Mouse (Mus musculus) naive thymus-derived CD4-positive, alpha-beta T cell, adult 2 months (primary cell): ENCODE data around the gene Fggy.

ENCODE experiments used
- DNase-seq: peaks from one replicate; pipeline ENCODE4 v3.0.0-alpha.2; 2011; ENCODE audit warnings: low read depth

Gene Fggy

DNA sequence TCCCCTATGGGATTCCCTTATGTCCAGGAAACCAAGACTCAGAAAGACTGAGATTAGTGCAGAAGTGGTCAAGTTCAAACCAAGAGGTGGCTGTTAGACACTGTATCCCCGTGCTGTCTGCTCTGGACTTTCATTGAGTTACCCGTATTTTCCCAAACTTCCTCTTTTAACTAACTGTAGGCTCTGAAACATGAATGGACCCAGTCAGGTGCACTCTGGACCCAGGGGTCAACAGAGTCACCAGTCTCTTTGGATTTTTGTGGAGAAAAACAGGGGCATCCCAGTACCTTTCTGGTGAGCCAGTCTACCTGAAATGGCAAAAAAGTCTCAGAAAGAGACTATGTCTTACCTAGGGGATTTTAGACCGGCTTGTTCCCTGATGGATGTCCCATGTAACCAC, 33.6 kb downstream of the Fggy start:
- DNase-seq: no peak

DNA sequence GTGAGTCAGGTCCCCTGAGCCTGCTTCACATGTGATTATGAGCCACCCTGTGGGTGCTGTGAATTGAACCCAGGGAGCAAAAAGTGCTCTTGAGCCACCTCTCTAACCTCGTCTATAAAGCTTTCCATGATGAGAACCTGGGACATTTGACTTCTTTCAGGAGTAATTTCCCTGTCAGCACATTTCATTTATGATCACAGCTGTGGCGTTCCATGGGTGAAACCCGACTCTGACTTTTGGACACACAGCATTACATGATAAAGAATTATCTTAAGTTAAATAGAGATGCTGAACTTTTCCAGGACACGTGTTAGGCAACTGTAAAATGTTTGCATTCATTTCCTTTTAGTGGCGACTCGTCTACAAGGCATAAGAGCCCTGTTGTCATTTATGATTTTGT, 39.9 kb downstream of the Fggy start:
- no peak for DNase-seq

DNA sequence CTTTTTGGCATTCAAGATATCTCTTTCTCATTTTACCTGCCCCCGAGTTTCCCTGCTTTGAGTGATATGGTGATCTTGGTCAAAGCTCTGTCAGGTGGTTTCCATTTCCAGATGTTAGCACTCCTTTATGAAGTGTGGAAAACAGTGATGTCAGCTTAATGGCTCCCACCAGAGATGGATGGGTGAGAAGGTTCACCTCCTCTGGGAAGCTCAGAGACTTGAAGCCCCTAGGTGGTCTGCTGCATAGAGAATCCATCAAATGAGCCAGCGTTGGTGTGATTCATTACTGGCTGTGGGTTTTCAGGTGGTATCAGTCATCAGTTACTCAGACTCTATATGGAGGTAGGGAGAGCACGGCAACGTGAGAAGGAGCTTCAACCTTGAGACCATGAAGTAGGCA, 44.5 kb downstream of the Fggy start:
- no peak for DNase-seq

GRCm38 (mm10) chr4:95603254-95603653, 45.9 kb downstream of the Fggy start:
- DNase-seq: no peak

GRCm38 (mm10) chr4:95610663-95611062, 53.4 kb downstream of the Fggy start:
- DNase-seq: no peak

GRCm38 (mm10) chr4:95611390-95611789, 54.1 kb downstream of the Fggy start:
- DNase-seq: no peak

DNA sequence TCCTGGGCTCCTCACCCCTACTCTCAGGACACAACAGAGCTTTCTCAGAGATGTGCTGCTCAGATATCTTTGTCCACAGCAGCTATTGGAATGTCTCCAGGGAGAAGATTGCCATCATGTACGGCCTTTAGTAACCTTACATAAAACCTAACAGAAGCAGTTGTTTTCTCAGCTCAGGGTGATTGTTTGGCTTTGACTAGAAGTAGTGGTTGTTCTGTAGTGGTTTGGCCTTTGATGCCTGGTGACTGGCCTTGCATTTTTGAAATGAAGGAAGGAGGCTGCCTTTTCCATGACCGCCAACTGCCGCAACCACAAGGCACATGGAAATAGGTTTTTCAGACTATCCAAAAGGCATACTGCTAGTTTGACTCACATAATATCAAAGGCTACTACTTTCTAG, 63.7 kb downstream of the Fggy start:
- DNase-seq: no peak

GRCm38 (mm10) chr4:95624696-95625095, 67.4 kb downstream of the Fggy start:
- DNase-seq: no peak

DNA sequence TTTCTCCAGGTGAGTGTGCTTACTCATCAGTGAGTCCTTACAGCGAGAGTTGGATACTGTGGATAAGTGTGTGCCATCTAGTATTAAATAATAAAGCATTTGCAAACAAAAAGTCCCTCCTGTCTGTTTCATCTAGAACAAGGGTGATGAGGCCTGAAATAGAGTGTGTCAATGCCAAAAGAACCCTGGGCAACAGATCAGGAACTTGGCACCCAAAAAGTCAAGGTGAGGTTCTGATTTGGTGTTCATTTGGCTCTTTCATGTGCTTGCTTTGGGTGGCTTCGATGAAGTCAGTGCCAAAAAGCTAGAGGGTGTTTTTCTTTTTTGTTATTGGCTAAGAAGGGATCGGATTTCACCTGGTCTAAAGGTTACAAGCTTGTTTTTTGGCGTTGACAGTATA, 68.3 kb downstream of the Fggy start:
- DNase-seq: no peak

DNA sequence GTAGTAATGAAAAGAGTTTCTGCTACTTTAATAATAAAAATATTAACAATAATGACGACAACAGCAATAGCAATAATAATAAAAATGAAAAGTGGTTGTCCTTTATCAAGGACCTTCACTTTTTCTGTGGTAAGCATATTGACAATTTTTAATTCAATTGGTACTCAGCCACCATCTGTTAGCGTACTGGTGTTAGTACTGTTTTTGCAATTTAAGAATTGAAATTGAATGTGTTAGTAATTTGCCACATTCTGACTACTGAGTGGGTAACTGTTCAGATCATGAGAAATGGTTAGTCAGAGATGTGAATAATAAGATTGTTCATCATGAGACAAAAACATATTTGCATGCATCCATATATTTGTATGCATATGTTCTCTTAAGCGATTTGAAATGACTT, 68.9 kb downstream of the Fggy start:
- no peak for DNase-seq

DNA sequence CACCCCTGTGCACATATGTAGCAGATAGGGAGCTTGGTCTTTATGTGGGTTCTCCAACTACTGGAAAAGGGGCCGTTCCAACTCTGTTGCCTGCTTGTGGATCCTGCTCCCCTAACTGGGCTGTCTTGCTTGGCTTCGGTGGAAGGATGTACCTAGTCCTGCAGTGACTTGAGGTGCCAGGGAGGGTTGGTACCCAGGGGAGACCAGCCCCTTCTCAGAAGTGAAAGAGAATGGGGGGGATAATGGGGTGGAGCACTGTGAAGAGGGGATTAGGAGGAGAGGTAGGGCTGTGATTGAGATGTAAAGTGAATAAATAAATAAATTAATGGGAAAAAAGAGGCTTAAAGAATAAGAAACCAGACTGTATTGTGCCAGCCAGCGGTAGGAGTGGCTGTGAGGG, 77.6 kb downstream of the Fggy start:
- no peak for DNase-seq

- DNase-seq: no peak
Observed at GRCm38 (mm10) chr4:95636937-95637749, 79.8 kb downstream of the Fggy start.

DNA sequence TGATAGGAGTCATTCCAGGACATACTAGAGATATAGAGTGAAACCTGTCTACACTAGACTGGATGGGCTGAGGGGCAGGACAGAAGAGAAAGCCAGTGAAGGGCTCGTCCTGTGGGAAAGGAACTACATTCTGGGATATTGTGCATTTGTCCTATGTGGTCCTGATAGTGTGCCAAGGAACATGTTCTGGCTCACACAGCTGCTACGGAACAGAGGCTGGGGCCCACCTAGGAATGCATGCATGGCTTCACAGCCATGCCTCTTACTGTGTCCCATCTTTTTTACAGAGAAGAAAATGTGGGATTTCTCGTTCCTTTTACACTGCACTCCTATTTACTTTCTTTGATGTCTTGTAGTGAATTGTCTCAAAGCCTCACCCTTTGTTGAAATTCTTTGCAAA, 80.8 kb downstream of the Fggy start:
- DNase-seq: no peak

- no peak for DNase-seq
Observed at GRCm38 (mm10) chr4:95640831-95641230, 83.5 kb downstream of the Fggy start.

DNA sequence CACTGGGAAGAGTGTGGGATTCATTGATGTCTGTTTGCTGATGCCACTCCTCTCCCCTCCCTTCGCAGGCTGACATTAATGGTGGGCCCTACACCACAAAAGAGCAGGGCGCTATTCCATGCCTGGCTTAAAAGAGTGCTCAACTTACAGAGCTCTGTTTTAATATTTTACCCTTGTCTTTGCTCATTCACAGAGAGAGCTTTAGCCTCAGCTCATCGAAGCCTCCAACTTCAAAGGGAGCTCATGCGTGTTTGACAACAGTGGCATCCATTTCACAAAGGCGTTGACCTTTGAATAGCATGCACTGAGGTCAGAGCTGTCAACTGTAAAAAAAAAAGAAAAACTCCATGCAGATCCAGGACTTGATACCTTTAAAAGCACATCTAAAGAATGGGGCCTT, 86.7 kb downstream of the Fggy start:
- DNase-seq: no peak

DNA sequence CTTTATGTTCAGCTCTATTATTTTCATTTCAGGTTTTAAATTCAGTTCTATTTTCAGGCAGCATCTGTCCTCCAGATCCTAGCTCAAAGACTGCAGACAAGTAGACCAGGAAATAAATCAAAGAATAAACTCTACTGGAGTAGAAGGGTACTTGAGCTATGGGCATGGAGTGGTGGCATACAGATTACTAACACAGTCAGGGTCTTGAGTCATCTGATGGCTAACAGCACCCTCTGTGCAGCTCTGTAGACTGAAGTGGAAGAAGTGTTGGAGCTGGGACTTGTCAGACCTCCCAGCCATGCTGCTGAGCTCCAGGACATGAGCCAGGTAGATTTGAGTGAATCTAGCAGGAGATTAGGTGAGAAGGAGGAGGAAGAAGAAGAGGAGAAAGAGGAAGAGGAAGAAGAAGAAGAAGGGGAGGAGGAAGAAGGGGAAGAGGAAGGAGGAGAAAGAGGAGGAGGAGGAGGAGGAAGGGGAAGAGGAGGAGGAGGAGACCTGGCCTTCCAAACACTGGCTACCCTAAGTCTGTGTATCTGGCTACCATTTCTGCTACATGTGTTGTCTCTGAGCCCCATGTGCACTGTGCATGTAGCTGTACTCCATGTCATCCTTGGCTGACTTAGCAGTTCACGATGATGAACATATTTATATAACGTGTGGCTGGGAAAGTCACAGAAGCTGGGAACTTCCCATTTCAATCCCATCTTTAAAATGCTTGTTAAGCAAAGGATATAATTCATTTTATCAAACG, 91.7 kb downstream of the Fggy start:
- DNase-seq: no peak

DNA sequence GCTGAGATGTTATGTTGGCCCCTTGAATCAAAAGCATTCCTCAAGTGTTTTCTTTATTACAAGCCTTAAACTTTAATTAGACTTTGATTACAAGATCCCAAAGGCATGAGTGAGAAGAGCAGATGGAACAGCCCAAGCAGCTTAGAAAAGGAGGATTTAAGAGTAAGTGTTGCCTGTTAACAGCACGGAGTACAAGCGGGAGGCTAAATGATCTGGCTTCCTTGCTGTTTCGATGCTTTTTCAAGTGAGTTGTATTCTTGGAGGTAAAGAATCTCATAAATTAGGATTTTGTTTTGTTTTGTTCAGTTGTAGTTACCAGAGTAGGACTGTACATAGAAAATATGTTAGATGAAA, 92.2 kb downstream of the Fggy start:
- no peak for DNase-seq

DNA sequence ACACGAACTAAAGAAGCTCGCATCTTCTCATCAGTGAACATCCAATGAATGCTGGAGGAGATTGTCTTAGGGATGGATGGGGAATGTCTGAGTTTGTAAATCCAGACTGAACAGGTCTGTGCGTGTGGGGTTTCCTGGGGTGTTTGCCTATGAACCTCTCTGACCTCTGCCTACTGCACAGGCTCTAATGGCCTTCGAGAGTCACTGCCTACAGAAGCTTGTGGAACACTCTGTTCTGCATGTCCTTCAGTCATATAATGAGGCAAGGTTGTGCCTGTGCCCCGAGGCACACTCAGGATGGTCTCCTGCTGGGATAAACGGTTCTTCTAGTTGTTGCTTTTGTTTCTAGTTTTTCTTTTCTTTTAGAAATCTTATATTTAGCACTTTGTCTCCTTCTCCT, 92.7 kb downstream of the Fggy start:
- DNase-seq: no peak

DNA sequence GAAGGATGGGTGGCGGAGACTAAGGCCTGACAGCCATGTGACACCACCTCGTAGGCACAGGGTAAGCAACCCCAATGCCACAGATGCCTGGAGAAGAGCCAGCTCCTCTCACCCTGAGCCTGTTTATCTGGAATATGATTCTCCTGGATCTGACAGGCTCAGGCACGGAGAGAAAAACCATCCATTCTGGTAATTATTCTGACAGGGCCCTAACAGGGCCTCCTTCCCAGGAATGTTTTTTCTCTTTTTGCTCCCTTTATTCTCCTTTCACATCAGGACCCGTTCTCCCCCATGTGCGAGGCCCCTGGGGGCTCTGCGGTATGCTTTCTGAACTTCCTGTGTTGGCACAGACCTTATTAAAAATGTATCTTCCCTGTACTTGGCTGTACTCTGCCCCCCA, 94.7 kb downstream of the Fggy start:
- DNase-seq: no peak

GRCm38 (mm10) chr4:95653296-95653912, 96.1 kb downstream of the Fggy start:
- DNase-seq: no peak

DNA sequence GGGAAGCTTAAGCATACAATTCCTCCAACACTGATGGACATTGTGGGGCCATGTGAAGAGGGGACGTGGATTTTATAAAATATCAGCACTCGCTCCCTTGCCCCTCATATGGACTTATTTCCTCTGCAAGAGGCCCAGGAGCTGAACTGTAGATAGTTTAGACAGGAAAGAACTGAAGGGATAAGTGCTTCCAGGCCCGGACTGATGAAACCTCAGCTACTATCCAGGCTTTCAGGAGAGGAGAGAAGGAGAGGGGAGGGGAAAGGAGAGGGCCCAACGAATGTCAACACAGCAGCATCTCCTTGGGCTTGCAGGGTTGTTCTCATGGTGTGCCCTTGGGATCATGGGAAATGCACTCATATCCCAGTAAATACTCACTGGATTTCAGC, 96.6 kb downstream of the Fggy start:
- no peak for DNase-seq

GRCm38 (mm10) chr4:95659024-95659423, 101.7 kb downstream of the Fggy start:
- peak; percentile 3 for DNase-seq

- no peak for DNase-seq
Observed at GRCm38 (mm10) chr4:95663596-95663995, 106.3 kb downstream of the Fggy start.
